In genomic region chr15:82361459-82362018, GRCm38 (mm10) we compare ENCODE assay signal across 8 mouse cellular contexts. TPM values are rescaled to one million over a fixed set of nuclear protein-coding genes. Genes with fewer than 3 reads are reported as not detected.
DNase-seq lines count a peak whose midpoint lies in the region; ATAC-seq and TF ChIP-seq lines count a peak whose summit lies in the region.

No protein-coding gene starts in this region.

- no peak overlapping the region for H3K27ac ChIP-seq in forebrain, embryonic 11.5 days (ENCODE audit: low read depth, low read length)
- no peak overlapping the region for H3K27ac ChIP-seq in forebrain, embryonic 14.5 days (ENCODE audit: low read depth, low read length)
- peak overlapping the region; percentile 3 for H3K27ac ChIP-seq in thymus, adult 2 months (ENCODE audit: control insufficient read depth, insufficient read depth, low read length)
- peak overlapping the region; percentile 73 for H3K27ac ChIP-seq in kidney, embryonic 15.5 days

- H3K36me3 ChIP-seq in forebrain, embryonic 11.5 days (ENCODE audit: control insufficient read depth, insufficient read depth, low read length), result no peaks in the 10 kb centered on the region
- H3K36me3 ChIP-seq in forebrain, embryonic 14.5 days (ENCODE audit: control insufficient read depth, insufficient read depth, low read length), result no peaks in the 10 kb centered on the region
- H3K36me3 ChIP-seq in thymus, adult 2 months (ENCODE audit: control insufficient read depth, insufficient read depth, low read length), result no peaks in the 10 kb centered on the region
- no peaks in the 10 kb centered on the region for H3K36me3 ChIP-seq in kidney, embryonic 15.5 days

- TF ChIP-seq POLR2A in thymus, adult 2 months (IDR thresholded peaks at IDR 0.05; ENCODE audit: control insufficient read depth, extremely low read depth, insufficient read depth, low read length, poor library complexity), result no peak

- WGBS in forebrain, embryonic 11.5 days, result 78% methylated on average over 11 of the region's 11 CpGs
- 78% methylated on average over 11 of the region's 11 CpGs for WGBS in forebrain, embryonic 14.5 days
- 70% methylated on average over 11 of the region's 11 CpGs for WGBS in thymus, adult 2 months
- WGBS in kidney, embryonic 15.5 days, result 58% methylated on average over 11 of the region's 11 CpGs

- no peak for ATAC-seq in forebrain, embryonic 11.5 days (replicated peaks; ENCODE audit: low FRiP score)
- ATAC-seq in forebrain, embryonic 14.5 days, result no peak
- ATAC-seq in kidney, embryonic 15.5 days (replicated peaks; ENCODE audit: low FRiP score), result peak; percentile 60; the same call in 1 of the 2 replicates

- H3K27me3 ChIP-seq in forebrain, embryonic 11.5 days (ENCODE audit: control insufficient read depth, insufficient read depth, low read length), result no peaks in the 10 kb centered on the region
- no peaks in the 10 kb centered on the region for H3K27me3 ChIP-seq in forebrain, embryonic 14.5 days (replicated peaks; ENCODE audit: control insufficient read depth, insufficient read depth, low read length)
- no peaks in the 10 kb centered on the region for H3K27me3 ChIP-seq in thymus, adult 2 months (ENCODE audit: control insufficient read depth, insufficient read depth, low read length)
- no peaks in the 10 kb centered on the region for H3K27me3 ChIP-seq in kidney, embryonic 15.5 days

- no peaks in the 10 kb centered on the region for H3K4me1 ChIP-seq in forebrain, embryonic 11.5 days (replicated peaks; ENCODE audit: control insufficient read depth, insufficient read depth, low read length)
- no peaks in the 10 kb centered on the region for H3K4me1 ChIP-seq in forebrain, embryonic 14.5 days (ENCODE audit: control insufficient read depth, insufficient read depth, low read length)
- H3K4me1 ChIP-seq in thymus, adult 2 months (replicated peaks; ENCODE audit: control insufficient read depth, insufficient read depth, low read length), result peaks cover 8% of the 10 kb centered on the region
- H3K4me1 ChIP-seq in kidney, embryonic 15.5 days, result peaks cover 18% of the 10 kb centered on the region

- TF ChIP-seq CTCF in thymus, adult 2 months (IDR thresholded peaks at IDR 0.05; ENCODE audit: borderline replicate concordance, control insufficient read depth, extremely low read depth, insufficient read depth, low read length, poor library complexity), result no peak

- no peak overlapping the region for H3K4me3 ChIP-seq in forebrain, embryonic 11.5 days (ENCODE audit: low read depth, low read length)
- H3K4me3 ChIP-seq in forebrain, embryonic 14.5 days (ENCODE audit: low read depth, low read length), result no peak overlapping the region
- no peak overlapping the region for H3K4me3 ChIP-seq in thymus, adult 2 months (ENCODE audit: control insufficient read depth, insufficient read depth, low read length)
- no peak overlapping the region for H3K4me3 ChIP-seq in kidney, embryonic 15.5 days (replicated peaks)

- H3K4me2 ChIP-seq in forebrain, embryonic 11.5 days (ENCODE audit: low read depth, low read length, severe bottlenecking), result no peak overlapping the region
- H3K4me2 ChIP-seq in forebrain, embryonic 14.5 days (ENCODE audit: low read length), result no peak overlapping the region
- no peak overlapping the region for H3K4me2 ChIP-seq in kidney, embryonic 15.5 days

- no peak overlapping the region for H3K9ac ChIP-seq in forebrain, embryonic 11.5 days (ENCODE audit: low read length)
- H3K9ac ChIP-seq in forebrain, embryonic 14.5 days (ENCODE audit: low read length), result no peak overlapping the region
- no peak overlapping the region for H3K9ac ChIP-seq in kidney, embryonic 15.5 days

- no peaks in the 10 kb centered on the region for H3K9me3 ChIP-seq in forebrain, embryonic 11.5 days (ENCODE audit: control insufficient read depth, low read length)
- H3K9me3 ChIP-seq in forebrain, embryonic 14.5 days (replicated peaks; ENCODE audit: control insufficient read depth, low read length), result no peaks in the 10 kb centered on the region
- no peaks in the 10 kb centered on the region for H3K9me3 ChIP-seq in kidney, embryonic 15.5 days (replicated peaks)

- DNase-seq in forebrain, embryonic 11.5 days (ENCODE audit: low spot score), result peak; percentile 41
- DNase-seq in forebrain, embryonic 14.5 days (ENCODE audit: low spot score), result no peak
- DNase-seq in thymus, adult 2 months, result peak; percentile 38
- no peak for DNase-seq in thymus, postnatal 10 days (ENCODE audit: low spot score in 2 of 2)
- DNase-seq in thymus, postnatal 0 days (ENCODE audit: low spot score), result peak; percentile 67
- DNase-seq in T-cell, adult 2 months (ENCODE audit: low spot score), result no peak
- DNase-seq in embryo, embryonic 9.5 days (ENCODE audit: extremely low spot score), result no peak

RNA-seq across cellular contexts. Expression of gene Ndufa6, which starts 7.4 kb away (rescaled TPM):
- polyA plus RNA-seq in forebrain, embryonic 11.5 days (2014; fragmentation: Nextera tagmentation; extraction: Ambion mirVana), result 251 and 275 TPM in 2 replicates
- polyA plus RNA-seq in forebrain, embryonic 14.5 days (2014; fragmentation: Nextera tagmentation; extraction: Ambion mirVana), result 302 and 403 TPM in 2 replicates
- 227 and 278 TPM in 2 replicates for polyA plus RNA-seq in thymus, adult 2 months (2012; rRNA removed)
- 428 and 459 TPM in 2 replicates for polyA plus RNA-seq in kidney, embryonic 15.5 days (2015; fragmentation: Nextera tagmentation; extraction: Ambion mirVana)
- polyA plus RNA-seq in thymus, postnatal 0 days (2015; fragmentation: Nextera tagmentation; extraction: Ambion mirVana), result 488 and 492 TPM in 2 replicates

RNA-seq across cellular contexts. Expression of gene Cyp2d22, which starts 18.5 kb away (rescaled TPM):
- polyA plus RNA-seq in forebrain, embryonic 11.5 days (2014; fragmentation: Nextera tagmentation; extraction: Ambion mirVana), result 2.5 and 3.6 TPM in 2 replicates
- 0.63 and 1.2 TPM in 2 replicates for polyA plus RNA-seq in forebrain, embryonic 14.5 days (2014; fragmentation: Nextera tagmentation; extraction: Ambion mirVana)
- 12.6 and 15.7 TPM in 2 replicates for polyA plus RNA-seq in thymus, adult 2 months (2012; rRNA removed)
- 12.9 and 18.6 TPM in 2 replicates for polyA plus RNA-seq in kidney, embryonic 15.5 days (2015; fragmentation: Nextera tagmentation; extraction: Ambion mirVana)
- 1.8 and 2.7 TPM in 2 replicates for polyA plus RNA-seq in thymus, postnatal 0 days (2015; fragmentation: Nextera tagmentation; extraction: Ambion mirVana)

RNA-seq across cellular contexts. Expression of gene Smdt1, which starts 22.8 kb away (rescaled TPM):
- 236 and 244 TPM in 2 replicates for polyA plus RNA-seq in forebrain, embryonic 11.5 days (2014; fragmentation: Nextera tagmentation; extraction: Ambion mirVana)
- 296 and 326 TPM in 2 replicates for polyA plus RNA-seq in forebrain, embryonic 14.5 days (2014; fragmentation: Nextera tagmentation; extraction: Ambion mirVana)
- polyA plus RNA-seq in thymus, adult 2 months (2012; rRNA removed), result 218 and 230 TPM in 2 replicates
- polyA plus RNA-seq in kidney, embryonic 15.5 days (2015; fragmentation: Nextera tagmentation; extraction: Ambion mirVana), result 296 and 297 TPM in 2 replicates
- 317 and 322 TPM in 2 replicates for polyA plus RNA-seq in thymus, postnatal 0 days (2015; fragmentation: Nextera tagmentation; extraction: Ambion mirVana)

RNA-seq across cellular contexts. Expression of gene Pheta2, which starts 22.8 kb away (rescaled TPM):
- polyA plus RNA-seq in forebrain, embryonic 11.5 days (2014; fragmentation: Nextera tagmentation; extraction: Ambion mirVana), result 5.0 and 5.4 TPM in 2 replicates
- polyA plus RNA-seq in forebrain, embryonic 14.5 days (2014; fragmentation: Nextera tagmentation; extraction: Ambion mirVana), result 0.63 and 0.80 TPM in 2 replicates
- polyA plus RNA-seq in thymus, adult 2 months (2012; rRNA removed), result 1.7 and 2.3 TPM in 2 replicates
- polyA plus RNA-seq in kidney, embryonic 15.5 days (2015; fragmentation: Nextera tagmentation; extraction: Ambion mirVana), result 11.0 and 12.0 TPM in 2 replicates
- polyA plus RNA-seq in thymus, postnatal 0 days (2015; fragmentation: Nextera tagmentation; extraction: Ambion mirVana), result 12.5 and 14.2 TPM in 2 replicates

RNA-seq across cellular contexts. Expression of gene Naga, which starts 22.8 kb away (rescaled TPM):
- polyA plus RNA-seq in forebrain, embryonic 11.5 days (2014; fragmentation: Nextera tagmentation; extraction: Ambion mirVana), result 23.5 and 24.9 TPM in 2 replicates
- 27.5 and 29.6 TPM in 2 replicates for polyA plus RNA-seq in forebrain, embryonic 14.5 days (2014; fragmentation: Nextera tagmentation; extraction: Ambion mirVana)
- polyA plus RNA-seq in thymus, adult 2 months (2012; rRNA removed), result 118 and 150 TPM in 2 replicates
- polyA plus RNA-seq in kidney, embryonic 15.5 days (2015; fragmentation: Nextera tagmentation; extraction: Ambion mirVana), result 61.1 and 61.7 TPM in 2 replicates
- 35.9 and 38.4 TPM in 2 replicates for polyA plus RNA-seq in thymus, postnatal 0 days (2015; fragmentation: Nextera tagmentation; extraction: Ambion mirVana)

Comparison
In these comparisons a context has a peak if more than half of its experiments do, and no peak if none do; other contexts are left out.
1. DNase-seq: peak in forebrain, embryonic 11.5 days (single experiment), thymus, adult 2 months (single experiment) and thymus, postnatal 0 days (single experiment); none in forebrain, embryonic 14.5 days (single experiment), thymus, postnatal 10 days (0 of 2), T-cell, adult 2 months (single experiment) and embryo, embryonic 9.5 days (single experiment).
2. H3K27ac ChIP-seq: peak in thymus, adult 2 months (single experiment) and kidney, embryonic 15.5 days (single experiment); none in forebrain, embryonic 11.5 days (single experiment) and forebrain, embryonic 14.5 days (single experiment).